Mouse (Mus musculus) lung, adult 2 months (tissue): Measurements from ENCODE around the gene Lin37. TPM values are rescaled to one million over a fixed set of nuclear protein-coding genes. Genes with fewer than 3 reads are reported as not detected.

ENCODE experiments used
- DNase-seq: peaks from one replicate; pipeline ENCODE4 v3.0.0; 2022
- H3K4me1 ChIP-seq: fragments of 200-500 bp; 2 replicates; pipeline ENCODE4 v1.6.1; 2011; ENCODE audit warnings: low read length; ENCODE audit not compliant: control insufficient read depth, insufficient read depth
- H3K4me3 ChIP-seq: fragments of 200-500 bp; replicated peaks from 2 replicates; pipeline ENCODE3; 2011; ENCODE audit warnings: low read depth, mild to moderate bottlenecking, control low read depth, low read length; ENCODE audit errors: extremely low read depth
- CTCF ChIP-seq: fragments of 200-500 bp; IDR thresholded peaks from 2 replicates; pipeline ENCODE4 v1.5.1; 2011; ENCODE audit warnings: mild to moderate bottlenecking, low read length, control low read depth; ENCODE audit not compliant: insufficient read depth
- POLR2A ChIP-seq: fragments of 200-500 bp; IDR thresholded peaks from 2 replicates; pipeline ENCODE4 v1.6.1; 2011; ENCODE audit warnings: low read depth, mild to moderate bottlenecking, control low read depth, low read length, borderline replicate concordance; ENCODE audit errors: extremely low read depth
- WGBS: fragments of 180-500 bp; shearing (Covaris S2); methylation state at CpG from one replicate; pipeline ENCODE4 v1.1.7; 2018; 5-methylcytosine and 5-hydroxymethylcytosine counted together
- polyA plus RNA-seq: library from polyadenylated mRNA; depleted of rRNA; stranded (reverse); fragments of >200 nt; gene quantifications from 2 replicates; pipeline ENCODE4 v1.2.3, GENCODE M21; 2012

Gene Lin37
- polyA plus RNA-seq, 1 experiment = 29.4 TPM

GRCm38 (mm10) chr7:30588676-30589434 is 29.2 kb upstream of the Lin37 start, which contains the start of gene Kmt2b:
TSS of gene Kmt2b (minus strand) at chr7:30588726.
- peak within 1 kb of the TSS; percentile 88 for H3K4me3 ChIP-seq
- H3K4me1 ChIP-seq = peaks cover 15% of the 10 kb centered on the region
- peak; percentile 95 for DNase-seq
- WGBS = under 1% methylated on average over 52 of the region's 68 CpGs
- TF ChIP-seq POLR2A (peak; percentile 87; the same call in 1 of the 2 replicates), CTCF (no peak)

- under 1% methylated on average over 50 of the region's 67 CpGs for WGBS
- peak; percentile 70 for DNase-seq
- no peak for TF ChIP-seq CTCF
- TF ChIP-seq POLR2A = no peak
- peak overlapping the region; percentile 69 for H3K4me3 ChIP-seq
- peaks cover 13% of the 10 kb centered on the region for H3K4me1 ChIP-seq
Measured at GRCm38 (mm10) chr7:30587842-30588667, 28.4 kb upstream of the Lin37 start.

DNA sequence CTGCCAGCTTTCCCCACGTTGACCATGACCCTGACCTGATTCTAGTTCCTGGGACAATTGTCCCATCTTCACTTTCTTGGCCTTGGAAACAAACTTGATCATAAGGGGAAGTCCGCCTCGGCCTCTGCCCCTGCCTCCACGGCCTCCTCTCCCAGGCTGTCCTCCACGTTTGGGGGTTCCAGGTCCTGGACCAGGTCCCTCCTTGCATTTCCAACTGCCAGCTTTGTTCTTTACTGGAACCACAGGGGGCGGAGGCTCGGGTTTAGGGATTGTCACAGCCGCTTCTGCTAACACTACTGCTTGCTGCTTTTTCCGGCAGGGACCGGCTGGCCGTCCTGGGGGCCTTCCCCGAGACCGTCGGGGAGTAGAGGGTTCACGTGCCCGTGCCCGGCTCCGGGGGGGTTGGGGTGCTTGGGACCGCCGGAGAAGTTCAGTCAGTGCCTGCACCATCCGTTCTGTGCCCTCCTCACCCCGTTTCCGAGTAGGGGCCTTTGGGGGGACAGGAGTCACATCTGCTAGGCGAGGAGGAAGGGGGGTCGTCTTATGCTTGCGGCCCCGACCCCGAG is 26.9 kb upstream of the Lin37 start:
- no peak for DNase-seq
- TF ChIP-seq POLR2A = no peak
- no peak for TF ChIP-seq CTCF
- 87% methylated on average over 28 of the region's 28 CpGs for WGBS
- H3K4me3 ChIP-seq = no peak overlapping the region
- peaks cover 11% of the 10 kb centered on the region; the same call in 1 of the 2 replicates for H3K4me1 ChIP-seq

DNA sequence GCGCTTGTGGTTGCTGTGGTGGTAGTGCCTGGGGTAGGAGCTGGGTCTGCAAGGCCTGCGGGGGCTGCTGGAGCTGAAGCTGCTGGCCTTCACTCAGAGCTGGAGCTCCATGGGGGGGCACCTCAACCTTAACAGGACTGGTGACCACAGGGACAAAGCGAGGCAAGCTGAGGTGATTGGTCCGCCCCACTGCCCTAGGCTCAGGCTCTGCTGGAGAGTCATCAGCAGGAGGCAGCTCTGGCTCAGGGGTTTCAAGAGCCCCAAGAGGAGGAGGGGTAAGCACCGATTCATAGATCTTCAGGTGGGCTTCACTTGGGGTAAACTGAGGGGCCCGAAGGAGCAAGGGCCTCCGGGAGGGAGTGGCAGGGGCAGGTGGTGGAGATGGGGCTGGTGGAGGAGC is 25.5 kb upstream of the Lin37 start:
- no peak for TF ChIP-seq CTCF
- no peak for TF ChIP-seq POLR2A
- Histone ChIP-seq H3K4me1 (peaks cover 11% of the 10 kb centered on the region; the same call in 1 of the 2 replicates), H3K4me3 (no peak overlapping the region)
- WGBS = 93% methylated on average over 7 of the region's 7 CpGs
- DNase-seq = no peak

DNA sequence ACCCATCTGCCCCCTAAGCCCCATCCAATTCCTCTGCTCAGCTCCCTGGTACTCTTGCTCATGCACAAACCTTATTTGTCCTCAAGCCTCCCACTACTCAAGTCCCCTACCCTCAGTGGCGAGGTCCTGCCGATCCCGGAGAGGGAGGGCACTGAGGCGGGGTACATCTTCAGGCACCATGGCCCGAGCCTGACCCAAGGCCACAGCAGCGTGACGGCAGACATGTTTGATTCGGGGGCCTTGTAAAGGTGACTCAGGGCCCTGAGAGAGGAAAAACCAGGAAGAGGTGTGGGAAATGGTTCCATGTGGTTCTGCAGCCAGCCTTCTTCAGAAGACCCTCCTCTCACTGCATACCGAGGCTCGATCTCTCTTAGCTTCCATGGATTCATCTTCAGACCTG is 24.7 kb upstream of the Lin37 start:
- Histone ChIP-seq H3K4me1 (0 out of 2 replicates have a peak, but pooled peaks cover 6% of the 10 kb centered on the region), H3K4me3 (no peak overlapping the region)
- no peak for TF ChIP-seq CTCF
- 88% methylated on average over 10 of the region's 10 CpGs for WGBS
- DNase-seq = no peak

DNA sequence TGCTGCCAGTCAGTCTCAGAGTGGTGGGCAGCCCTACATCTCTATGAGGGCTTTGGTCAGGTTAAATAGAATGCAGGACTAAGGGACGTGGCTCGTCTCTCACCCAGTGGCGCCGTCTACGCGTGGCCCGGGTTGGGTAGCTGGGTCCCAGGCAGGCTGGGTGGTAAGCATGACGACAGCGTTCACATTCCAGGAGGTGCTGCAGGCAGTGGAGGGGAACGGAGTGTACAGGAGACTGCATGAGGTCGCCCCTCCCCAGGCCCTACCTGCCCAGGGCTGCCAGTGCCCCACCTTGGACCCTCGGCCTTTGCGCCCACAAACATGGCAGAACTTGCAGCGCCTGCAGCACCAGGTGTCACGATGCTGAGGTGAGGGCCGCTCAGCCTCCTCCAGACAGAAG is 21.9 kb upstream of the Lin37 start:
- TF ChIP-seq CTCF = no peak
- no peak for TF ChIP-seq POLR2A
- 94% methylated on average over 16 of the region's 16 CpGs for WGBS
- DNase-seq = no peak
- no peak overlapping the region for H3K4me3 ChIP-seq
- no peaks in the 10 kb centered on the region for H3K4me1 ChIP-seq

- no peaks in the 10 kb centered on the region for H3K4me1 ChIP-seq
- 88% methylated on average over 8 of the region's 8 CpGs for WGBS
- TF ChIP-seq POLR2A = no peak
- TF ChIP-seq CTCF = no peak
- DNase-seq = no peak
- H3K4me3 ChIP-seq = no peak overlapping the region
Measured at GRCm38 (mm10) chr7:30579950-30580349, 20.3 kb upstream of the Lin37 start.

DNA sequence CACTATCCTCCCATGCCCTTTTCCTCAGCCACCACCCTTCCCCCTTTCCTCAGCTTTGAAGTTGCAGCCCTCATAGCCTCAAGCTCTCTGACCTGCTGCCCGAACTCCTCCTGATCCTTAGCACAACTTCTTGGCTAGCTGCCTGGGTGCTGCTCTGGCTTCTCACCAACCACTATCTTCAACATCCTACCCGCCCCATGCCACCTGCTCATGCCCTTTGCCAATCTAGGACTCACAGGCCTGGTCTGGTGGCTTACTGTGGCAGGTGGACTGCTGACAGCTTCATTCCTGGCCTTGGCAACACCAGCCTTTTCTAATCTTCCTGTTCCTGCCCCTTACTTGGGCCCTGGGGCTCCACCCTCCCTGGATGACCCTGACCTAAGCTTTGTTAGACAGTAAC is 13.3 kb upstream of the Lin37 start:
- H3K4me3 ChIP-seq = no peak overlapping the region
- H3K4me1 ChIP-seq = no peaks in the 10 kb centered on the region
- 28% methylated on average over 2 of the region's 2 CpGs for WGBS
- no peak for TF ChIP-seq POLR2A
- TF ChIP-seq CTCF = no peak
- no peak for DNase-seq

DNA sequence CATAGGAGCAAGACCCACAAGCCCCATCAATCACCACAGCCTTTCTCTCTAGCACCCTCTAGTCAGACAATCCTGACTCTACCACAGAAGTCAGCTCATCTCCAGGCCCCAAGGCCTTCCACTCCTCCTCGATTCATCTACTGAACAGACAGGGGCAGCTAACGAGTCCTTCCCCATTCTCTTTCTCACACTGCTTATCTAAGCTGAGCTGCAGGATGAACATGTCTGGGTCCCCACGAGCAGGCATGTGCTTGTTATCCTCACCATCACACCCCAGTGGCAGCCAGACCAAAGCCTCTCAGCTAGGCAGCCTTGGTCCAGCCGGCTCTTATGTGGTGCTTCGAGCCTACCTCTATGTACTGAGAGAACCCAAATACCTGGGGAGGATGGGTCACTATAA is 12.8 kb upstream of the Lin37 start:
- WGBS = 84% methylated on average over 5 of the region's 5 CpGs
- no peak overlapping the region for H3K4me3 ChIP-seq
- H3K4me1 ChIP-seq = no peaks in the 10 kb centered on the region
- TF ChIP-seq CTCF (no peak), POLR2A (no peak)
- no peak for DNase-seq
